Mouse (Mus musculus) G1E (cell line): ENCODE measurements at regions not wholly inside any gene's neighbourhood (a gene's known extent, or its start where the extent isn't known, plus 50 kb on each side); places are given as distances from the start of the nearest gene placed in this dataset.

Experiments used
- CTCF ChIP-seq: IDR thresholded peaks from 2 replicates; pipeline ENCODE4 v1.5.1; 2012; ENCODE audit warnings: low read depth, low read length, inconsistent platforms, mixed read lengths
- GATA1 ChIP-seq: IDR thresholded peaks from 2 replicates; pipeline ENCODE4 v1.6.1; 2012; ENCODE audit warnings: borderline replicate concordance, low read length, inconsistent platforms, mixed read lengths
- GATA2 ChIP-seq: IDR thresholded peaks from 2 replicates; pipeline ENCODE4 v1.6.1; 2012; ENCODE audit warnings: low read depth, low read length, inconsistent platforms, borderline replicate concordance
- TAL1 ChIP-seq: conservative IDR thresholded peaks from 2 replicates; pipeline ENCODE4 v1.6.1; 2012; ENCODE audit warnings: low read depth, low read length, inconsistent platforms, mixed read lengths

- TF ChIP-seq GATA2: no peak
- TF ChIP-seq CTCF: no peak
- TF ChIP-seq TAL1: no peak
- TF ChIP-seq GATA1: no peak
Observed at GRCm38 (mm10) chr7:69142351-69142750, 393.3 kb upstream of the Arrdc4 start.
